Mouse (Mus musculus): ENCODE data around the gene Vmac. TPM values are rescaled to one million over a fixed set of nuclear protein-coding genes. Genes with fewer than 3 reads are reported as not detected.
A peak's percentile ranks its signal among the peaks of the same experiment; 100 is the strongest.

The Vmac gene
- total RNA-seq, 1 experiment from 2014 or later = 23.9 TPM

GRCm38 (mm10) chr17:56740118-56740787, 22.4 kb upstream of the Vmac start:
- DNase-seq = no peak

- peak; percentile 56 for DNase-seq
Observed at GRCm38 (mm10) chr17:56738221-56738620, 20.4 kb upstream of the Vmac start.

- no peak for DNase-seq
Observed at GRCm38 (mm10) chr17:56736534-56736933, 18.7 kb upstream of the Vmac start.

- DNase-seq = no peak
Observed at GRCm38 (mm10) chr17:56729656-56730055, 11.8 kb upstream of the Vmac start.

GRCm38 (mm10) chr17:56729151-56729550, 11.3 kb upstream of the Vmac start:
- DNase-seq = no peak

- DNase-seq = no peak
Observed at GRCm38 (mm10) chr17:56728117-56728516, 10.3 kb upstream of the Vmac start.

GRCm38 (mm10) chr17:56727659-56728058, 9.8 kb upstream of the Vmac start:
- no peak for DNase-seq

- DNase-seq = no peak
Observed at GRCm38 (mm10) chr17:56727029-56727649, 9.3 kb upstream of the Vmac start.

- DNase-seq = no peak
Observed at GRCm38 (mm10) chr17:56723419-56724161, 5.8 kb upstream of the Vmac start.

GRCm38 (mm10) chr17:56722441-56722840, 4.6 kb upstream of the Vmac start:
- DNase-seq = peak; percentile 79

GRCm38 (mm10) chr17:56716655-56717362, 1.0 kb downstream of the Vmac start:
- peak; percentile 97 for DNase-seq

GRCm38 (mm10) chr17:56715914-56716654, 1.7 kb downstream of the Vmac start:
- no peak for DNase-seq

- DNase-seq = no peak
Observed at GRCm38 (mm10) chr17:56715360-56715759, 2.5 kb downstream of the Vmac start.

- DNase-seq = no peak
Observed at GRCm38 (mm10) chr17:56709708-56710107, 8.1 kb downstream of the Vmac start.

- no peak for DNase-seq
Observed at GRCm38 (mm10) chr17:56708692-56709091, 9.1 kb downstream of the Vmac start.

GRCm38 (mm10) chr17:56706515-56706914, 11.3 kb downstream of the Vmac start:
- no peak for DNase-seq

GRCm38 (mm10) chr17:56703038-56703437, 14.8 kb downstream of the Vmac start:
- DNase-seq = no peak

GRCm38 (mm10) chr17:56700451-56700850, 17.4 kb downstream of the Vmac start:
- no peak for DNase-seq

- peak; percentile 85 for DNase-seq
Observed at GRCm38 (mm10) chr17:56693851-56694310, 23.9 kb downstream of the Vmac start.

- no peak for DNase-seq
Observed at GRCm38 (mm10) chr17:56693395-56693794, 24.4 kb downstream of the Vmac start.

GRCm38 (mm10) chr17:56688689-56689088, 29.1 kb downstream of the Vmac start:
- no peak for DNase-seq

- DNase-seq = no peak
Observed at GRCm38 (mm10) chr17:56688045-56688444, 29.8 kb downstream of the Vmac start.

Measured in adrenal gland, postnatal 14 days (tissue).